Comparison of ENCODE assay signal across 26 mouse cellular contexts in genomic region chr8:77209297-77209696, GRCm38 (mm10).
A peak's percentile ranks its signal among the peaks of the same experiment; 100 is the strongest.
DNase-seq lines count a peak whose midpoint lies in the region; ATAC-seq lines count a peak whose summit lies in the region.
"Had no signal": no experiment of that assay in that cellular context is flagged by ENCODE, and none has a peak within 500 bp of the region (broad histone marks: within the 10 kb centered on the region; RNA-seq: fewer than 3 reads in every experiment).

No protein-coding gene starts in this region.

- no peaks in the 10 kb centered on the region for H3K9me3 ChIP-seq in heart, embryonic 10.5 days
- no peaks in the 10 kb centered on the region for H3K9me3 ChIP-seq in forebrain, embryonic 12.5 days
- H3K9me3 ChIP-seq: embryonic facial prominence, embryonic 10.5 days; embryonic facial prominence, embryonic 13.5 days; forebrain, embryonic 13.5 days; hindbrain, embryonic 12.5 days; hindbrain, embryonic 15.5 days had no signal

- peak; percentile 90 for ATAC-seq in CD4-positive, CD25-positive, alpha-beta regulatory T cell, adult 4 months
- ATAC-seq in common myeloid progenitor, adult 5-6 weeks (replicated peaks; ENCODE audit: low read depth, poor library complexity, severe bottlenecking) = 0 out of 2 replicates have a peak, but pooled peaks have one; percentile 39
- ATAC-seq in forebrain, embryonic 12.5 days (ENCODE audit: low FRiP score) = no peak
- ATAC-seq: forebrain, embryonic 13.5 days; forebrain, postnatal 0 days; intestine, embryonic 16.5 days had no signal

- no peak overlapping the region for H3K27ac ChIP-seq in heart, embryonic 10.5 days
- no peak overlapping the region for H3K27ac ChIP-seq in forebrain, embryonic 12.5 days
- H3K27ac ChIP-seq: embryonic facial prominence, embryonic 10.5 days; embryonic facial prominence, embryonic 13.5 days; forebrain, embryonic 13.5 days; hindbrain, embryonic 12.5 days; hindbrain, embryonic 15.5 days had no signal

- H3K4me2 ChIP-seq in forebrain, embryonic 12.5 days = no peak overlapping the region
- H3K4me2 ChIP-seq: embryonic facial prominence, embryonic 13.5 days; forebrain, embryonic 13.5 days; heart, embryonic 11.5 days; hindbrain, embryonic 12.5 days; hindbrain, embryonic 15.5 days had no signal

- DNase-seq in A20 (ENCODE audit: low read depth, low spot score) = peak; percentile 74
- DNase-seq in cerebellum, adult 8-10 months = no peak
- DNase-seq in heart, embryonic 10.5 days (ENCODE audit: low spot score) = no peak
- DNase-seq: adrenal gland, postnatal 10 days; adrenal gland, postnatal 36 days; B cell, adult 2 months; cerebellum, adult 18-20 months; cerebellum, adult 9-11 months; cerebellum, postnatal 25 days; embryo, embryonic 11 days; forebrain, postnatal 0 days; gastrocnemius, postnatal 25 days; heart, adult 18-20 months; kidney, adult 18-20 months; kidney, adult 9 months had no signal

- 83% methylated on average over 3 of the region's 3 CpGs for WGBS in heart, embryonic 10.5 days
- WGBS in forebrain, embryonic 12.5 days = 91% methylated on average over 3 of the region's 3 CpGs

- no peak overlapping the region for H3K4me3 ChIP-seq in heart, embryonic 10.5 days
- H3K4me3 ChIP-seq in forebrain, embryonic 12.5 days (replicated peaks) = no peak overlapping the region
- H3K4me3 ChIP-seq: embryonic facial prominence, embryonic 10.5 days; embryonic facial prominence, embryonic 13.5 days; erythroblast, embryonic 14.5 days; forebrain, embryonic 13.5 days; hindbrain, embryonic 12.5 days; hindbrain, embryonic 15.5 days had no signal

- H3K27me3 ChIP-seq in heart, embryonic 10.5 days (ENCODE audit: insufficient read depth, poor library complexity, severe bottlenecking) = no peaks in the 10 kb centered on the region
- H3K27me3 ChIP-seq in forebrain, embryonic 12.5 days = no peaks in the 10 kb centered on the region
- H3K27me3 ChIP-seq: embryonic facial prominence, embryonic 13.5 days; forebrain, embryonic 13.5 days; hindbrain, embryonic 12.5 days; hindbrain, embryonic 15.5 days had no signal

- no peaks in the 10 kb centered on the region for H3K4me1 ChIP-seq in heart, embryonic 10.5 days
- H3K4me1 ChIP-seq in forebrain, embryonic 12.5 days = no peaks in the 10 kb centered on the region
- H3K4me1 ChIP-seq: hindbrain, embryonic 12.5 days; hindbrain, embryonic 15.5 days had no signal

- no peak overlapping the region for H3K9ac ChIP-seq in forebrain, embryonic 12.5 days
- H3K9ac ChIP-seq: embryonic facial prominence, embryonic 13.5 days; forebrain, embryonic 13.5 days; forebrain, postnatal 0 days; hindbrain, embryonic 12.5 days; hindbrain, embryonic 15.5 days had no signal

- H3K36me3 ChIP-seq in heart, embryonic 10.5 days = no peaks in the 10 kb centered on the region
- H3K36me3 ChIP-seq in forebrain, embryonic 12.5 days (replicated peaks) = no peaks in the 10 kb centered on the region
- H3K36me3 ChIP-seq: embryonic facial prominence, embryonic 10.5 days; embryonic facial prominence, embryonic 13.5 days; hindbrain, embryonic 12.5 days; hindbrain, embryonic 15.5 days had no signal
